Mouse (Mus musculus) induced T-regulatory cell, adult 2 months (primary cell): ENCODE data around the gene Camta2.
A peak's percentile ranks its signal among the peaks of the same experiment; 100 is the strongest.

Experiments used
- DNase-seq: peaks from one replicate; pipeline ENCODE4 v3.0.0-alpha.2; 2012; ENCODE audit warnings: low read depth

Gene Camta2

DNA sequence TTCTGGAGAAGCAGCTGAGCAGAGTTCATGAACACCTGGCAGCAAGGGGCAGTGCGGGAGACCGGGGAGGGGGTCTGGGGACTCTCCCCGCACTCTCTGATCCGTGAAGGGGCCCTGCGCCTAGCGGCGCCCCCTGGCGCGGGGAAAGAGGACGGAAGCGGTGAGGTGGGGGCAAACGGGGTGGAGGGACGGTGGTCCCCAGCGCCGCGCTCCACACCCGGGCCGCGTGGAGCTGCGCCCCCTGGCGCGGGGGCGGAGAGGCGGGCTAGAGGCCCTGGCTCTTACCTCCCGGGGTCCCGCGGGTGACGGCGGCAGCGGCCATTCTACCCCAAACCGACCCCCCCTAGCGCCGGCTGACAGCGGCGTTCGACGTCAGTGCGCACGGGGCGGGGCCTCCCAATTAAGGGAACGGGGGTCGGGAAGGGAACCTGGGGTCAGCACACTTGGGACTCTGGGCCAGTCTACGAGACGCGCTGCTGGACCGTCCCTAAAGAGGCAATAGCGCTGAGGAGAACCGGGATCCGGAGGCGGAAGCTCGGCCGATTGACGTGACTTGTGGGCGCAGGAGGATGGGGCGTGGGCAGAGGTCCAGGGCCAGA, at the start of gene Camta2:
TSS of gene Camta2 (minus strand) at position 505 of the 599 bp plus-strand sequence.
- DNase-seq: peak; percentile 87

DNA sequence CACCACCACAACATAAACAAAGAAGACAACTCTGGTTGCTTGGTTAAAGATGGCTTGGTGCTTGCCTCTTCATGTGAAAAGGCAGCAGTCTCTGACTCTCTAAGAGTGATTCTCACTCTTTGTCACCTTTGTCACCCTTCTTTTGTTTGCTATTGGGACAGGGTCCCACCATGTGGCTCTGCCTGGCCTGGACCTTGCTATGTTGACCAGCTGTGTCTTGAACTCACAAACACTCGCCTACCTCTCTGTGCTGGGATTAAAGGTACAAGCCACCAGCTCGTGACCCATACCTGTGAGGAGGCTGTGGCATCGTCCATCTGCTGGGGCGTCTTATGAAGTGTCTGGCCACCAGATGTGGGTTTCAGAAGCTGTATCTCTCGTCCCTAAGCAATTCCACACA, 45.4 kb upstream of the Camta2 start:
- no peak for DNase-seq

DNA sequence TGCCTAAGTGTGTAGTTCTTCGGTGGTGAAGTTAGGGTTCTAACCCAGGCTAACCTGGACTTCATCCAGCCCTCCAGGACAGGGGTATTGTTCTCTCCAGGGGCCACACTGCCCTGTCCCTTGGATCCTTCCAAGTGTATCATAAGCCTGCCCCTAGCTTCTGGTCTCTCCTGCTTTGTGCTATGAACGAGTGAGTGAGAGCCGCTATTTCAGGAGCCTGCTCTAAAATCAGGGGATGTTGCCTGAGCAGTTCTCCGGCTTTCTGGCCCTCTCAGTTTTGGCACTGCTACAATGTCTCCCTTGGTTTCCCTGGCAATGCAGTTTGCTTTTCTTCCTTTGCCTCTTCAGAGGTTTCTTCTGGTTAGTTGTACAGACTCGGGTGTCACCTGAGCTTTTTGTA, 43.3 kb upstream of the Camta2 start:
- no peak for DNase-seq

DNA sequence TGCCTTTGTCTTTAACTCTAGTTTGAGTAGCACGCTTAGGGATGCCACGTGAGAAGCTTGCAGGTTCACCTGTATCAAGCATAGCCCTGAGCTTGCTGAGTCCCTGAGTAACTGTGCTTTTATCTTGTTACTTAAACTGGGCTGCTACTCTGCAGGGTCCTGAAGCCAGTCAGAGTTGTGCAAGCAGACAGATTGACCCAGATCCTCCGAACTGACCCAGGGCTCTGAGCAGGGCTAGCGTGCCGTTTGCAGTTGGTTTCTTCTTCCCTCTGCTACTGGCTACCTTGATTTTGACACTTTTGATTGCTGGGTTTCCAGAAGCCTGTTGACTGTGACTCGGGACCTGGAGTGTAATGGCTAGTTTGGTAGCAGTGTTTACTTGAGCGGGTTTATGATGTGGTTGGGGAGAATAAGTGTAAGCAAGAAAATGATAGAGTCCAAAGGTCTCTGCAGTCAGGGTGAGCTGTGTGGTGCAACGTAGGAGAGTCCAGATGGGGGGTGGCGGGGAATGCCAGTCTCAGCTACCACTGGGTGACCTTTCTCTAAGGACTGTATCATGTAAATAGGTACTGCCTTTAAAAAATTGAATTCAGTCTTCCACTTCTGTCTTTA, 42.6 kb upstream of the Camta2 start:
- DNase-seq: no peak

DNA sequence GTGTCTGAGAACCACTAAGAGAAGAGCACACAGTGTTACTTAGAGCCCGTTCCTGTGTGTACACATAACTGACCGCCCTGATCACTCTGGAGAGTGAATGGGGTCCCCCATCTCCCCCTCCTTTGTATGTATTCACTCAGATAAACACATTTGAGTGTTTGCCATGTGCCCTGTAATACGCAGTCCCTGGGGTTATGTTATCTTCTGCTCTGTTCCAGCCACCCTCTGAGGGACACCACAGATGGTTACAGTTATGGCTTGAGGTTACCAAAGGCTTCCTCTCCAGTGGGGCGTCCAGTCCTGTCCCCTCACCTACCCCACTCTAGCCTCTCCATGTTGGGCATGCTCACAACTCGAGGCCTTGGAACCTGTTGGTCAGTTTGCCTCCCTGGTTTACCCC, 39.5 kb upstream of the Camta2 start:
- DNase-seq: no peak

DNA sequence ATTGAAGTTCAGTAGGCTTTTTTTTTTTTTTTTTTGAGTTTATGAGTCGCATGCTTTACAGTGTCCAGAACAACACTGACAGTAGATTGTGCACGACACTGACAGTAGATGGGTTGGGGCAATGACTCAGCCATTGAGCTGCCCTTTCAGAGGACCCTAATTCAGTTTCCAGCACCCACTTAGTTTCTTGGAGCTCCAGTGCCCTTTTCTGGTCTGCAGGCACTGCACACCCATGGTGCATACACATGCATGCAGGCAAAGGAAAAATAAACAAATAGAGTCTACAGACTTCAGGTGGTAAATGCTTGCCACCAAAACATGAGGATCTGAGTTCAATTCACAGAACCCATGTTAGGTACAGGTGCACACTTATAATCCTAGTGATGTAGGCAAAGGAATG, 38.7 kb upstream of the Camta2 start:
- no peak for DNase-seq

DNA sequence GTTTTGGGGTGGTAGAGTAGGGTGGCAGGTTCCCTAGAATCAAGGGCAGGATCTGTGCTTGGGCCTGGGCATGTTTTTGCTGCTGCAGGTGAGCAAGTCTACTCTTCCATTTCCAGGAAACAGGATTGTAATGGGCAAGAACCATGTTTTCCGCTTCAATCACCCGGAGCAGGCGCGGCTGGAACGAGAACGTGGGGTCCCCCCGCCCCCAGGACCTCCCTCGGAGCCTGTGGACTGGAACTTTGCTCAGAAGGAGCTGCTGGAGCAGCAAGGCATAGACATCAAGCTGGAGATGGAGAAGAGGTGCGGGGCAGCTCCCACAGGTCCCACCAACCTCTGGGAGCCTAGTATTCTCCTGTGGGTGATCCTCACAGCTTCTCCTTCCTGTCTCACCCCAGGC, 36.8 kb upstream of the Camta2 start:
- no peak for DNase-seq

DNA sequence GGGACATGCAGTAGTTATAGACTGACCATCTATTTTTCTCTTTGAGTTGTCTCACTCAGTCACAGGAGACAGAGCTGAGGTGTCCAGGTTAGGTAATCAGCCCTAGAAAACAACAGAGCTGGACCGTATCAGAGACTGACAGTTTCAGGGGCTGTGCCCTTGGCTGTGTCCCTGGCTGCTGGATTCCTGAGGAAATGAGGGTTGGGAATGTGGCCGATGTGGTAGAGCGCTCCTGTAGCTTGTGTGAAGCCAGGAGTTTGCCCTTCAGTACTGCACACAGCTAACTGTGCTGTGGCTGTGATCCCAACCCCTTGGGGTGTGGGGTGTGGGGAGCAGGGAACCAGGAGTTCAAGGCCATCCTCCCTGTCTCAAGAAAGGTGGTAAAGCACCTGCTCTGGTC, 33.2 kb upstream of the Camta2 start:
- no peak for DNase-seq

DNA sequence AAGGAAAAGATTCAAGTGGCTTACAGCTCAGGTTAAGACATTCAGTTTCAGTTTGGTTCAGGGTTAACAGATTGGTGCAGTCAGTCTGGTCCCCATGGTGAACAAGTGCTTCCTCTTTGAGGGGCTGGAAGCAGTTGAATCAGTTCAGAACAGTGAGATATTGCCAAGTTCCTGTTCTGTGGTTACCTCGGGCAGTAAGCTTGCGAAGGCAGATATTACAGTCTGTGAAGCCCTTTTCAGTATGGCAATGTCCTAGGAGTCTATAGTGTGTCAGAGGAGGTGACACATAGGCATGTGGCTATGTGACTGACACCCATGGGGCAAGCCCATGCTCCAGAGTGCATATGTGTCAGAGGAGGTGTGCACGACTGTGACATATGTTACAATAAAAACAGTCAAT, 32.7 kb upstream of the Camta2 start:
- peak; percentile 21 for DNase-seq

DNA sequence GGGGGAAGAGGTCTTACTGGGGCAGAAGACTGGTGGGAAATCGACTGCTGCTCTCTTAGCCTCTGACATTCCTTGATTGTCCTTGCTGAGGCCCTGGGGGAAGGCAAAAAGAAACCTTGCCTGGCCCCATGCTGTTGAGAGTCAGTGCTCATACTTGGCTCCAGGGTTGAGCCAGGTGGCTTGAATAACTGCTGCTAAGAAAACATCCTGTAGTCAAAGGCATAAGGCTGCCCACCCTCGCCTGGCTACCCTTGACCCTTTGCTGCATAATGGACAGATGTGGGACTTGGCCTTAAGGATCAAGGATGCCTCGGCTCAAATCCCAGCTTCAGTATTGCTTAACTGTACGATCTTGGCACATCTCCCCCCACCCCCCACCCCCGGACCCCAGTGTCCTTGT, 30.6 kb upstream of the Camta2 start:
- no peak for DNase-seq

DNA sequence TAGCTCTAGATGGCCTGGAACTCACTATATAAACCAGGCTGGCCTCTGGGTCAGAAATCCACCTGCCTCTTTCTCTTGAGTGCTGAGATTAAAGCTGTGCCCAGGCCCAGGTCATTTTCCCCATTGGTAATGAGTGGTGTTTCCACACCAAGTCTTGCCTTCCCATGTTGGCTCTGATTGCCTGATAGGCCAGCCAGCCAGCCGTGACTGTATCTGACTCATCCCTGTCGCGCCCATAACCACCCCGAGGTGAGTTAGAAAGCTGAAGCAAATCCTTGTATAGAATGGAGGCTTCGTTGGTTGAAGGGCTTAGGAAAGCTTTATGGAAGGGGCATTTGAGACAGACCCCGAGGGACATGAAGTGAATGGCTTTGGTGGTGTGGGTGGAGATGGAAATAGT, 27.9 kb upstream of the Camta2 start:
- no peak for DNase-seq

DNA sequence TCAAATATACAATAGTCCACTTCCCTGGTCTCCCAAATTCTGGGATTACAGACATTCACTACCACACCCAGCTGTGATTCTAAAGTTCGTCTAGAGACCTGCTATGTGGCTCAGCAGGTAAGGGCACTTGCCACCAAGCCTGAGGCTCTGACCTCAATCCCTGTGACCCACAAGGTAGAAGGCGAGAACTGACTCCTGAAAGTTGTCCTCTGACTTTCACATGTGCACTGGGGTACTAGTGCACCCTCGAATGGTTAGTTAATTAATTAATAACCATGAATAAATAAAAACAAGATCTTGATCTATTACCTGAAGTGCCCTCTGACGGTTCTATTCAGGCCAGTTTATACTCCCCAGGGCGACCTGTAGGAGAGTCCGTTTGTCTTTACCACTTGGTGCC, 25.3 kb upstream of the Camta2 start:
- DNase-seq: no peak

DNA sequence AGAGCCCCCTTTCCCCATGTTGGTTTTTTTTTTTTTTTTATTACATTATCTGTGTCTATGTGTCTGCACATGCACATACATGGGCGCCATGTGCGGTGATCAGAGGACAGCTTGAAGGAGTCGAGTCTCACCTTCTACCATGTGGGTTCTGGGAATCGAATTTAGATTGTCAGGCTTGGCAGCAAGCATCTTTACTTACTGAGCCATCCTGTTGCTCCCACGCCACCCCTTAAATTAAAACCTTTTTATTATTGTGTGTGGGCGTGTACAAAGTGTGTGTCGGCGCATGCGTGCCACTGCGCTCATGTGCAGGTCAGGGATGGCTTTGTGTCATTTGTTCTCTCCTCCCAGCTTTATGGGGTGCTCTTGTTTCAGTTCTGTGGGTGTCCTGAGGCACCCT, 23.1 kb upstream of the Camta2 start:
- DNase-seq: no peak

DNA sequence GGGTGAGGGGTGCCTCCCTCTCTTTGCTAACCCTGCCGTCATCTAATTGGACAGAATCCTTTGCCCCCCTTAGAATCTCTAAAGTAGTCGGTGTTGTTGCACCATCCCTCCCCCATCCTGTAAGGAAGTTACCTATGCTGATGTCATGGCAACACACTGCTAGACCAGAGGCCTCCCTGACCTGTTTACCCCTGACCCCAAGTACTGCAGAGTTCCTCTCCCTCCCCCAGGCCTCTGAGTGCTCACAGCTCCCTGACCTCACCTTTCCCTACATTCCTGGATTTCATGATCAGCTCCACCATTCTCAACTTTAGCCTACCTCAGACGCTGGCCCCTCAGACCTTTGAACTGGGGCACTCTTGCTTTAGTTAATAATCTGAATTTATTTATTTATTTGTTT, 18.2 kb upstream of the Camta2 start:
- no peak for DNase-seq

DNA sequence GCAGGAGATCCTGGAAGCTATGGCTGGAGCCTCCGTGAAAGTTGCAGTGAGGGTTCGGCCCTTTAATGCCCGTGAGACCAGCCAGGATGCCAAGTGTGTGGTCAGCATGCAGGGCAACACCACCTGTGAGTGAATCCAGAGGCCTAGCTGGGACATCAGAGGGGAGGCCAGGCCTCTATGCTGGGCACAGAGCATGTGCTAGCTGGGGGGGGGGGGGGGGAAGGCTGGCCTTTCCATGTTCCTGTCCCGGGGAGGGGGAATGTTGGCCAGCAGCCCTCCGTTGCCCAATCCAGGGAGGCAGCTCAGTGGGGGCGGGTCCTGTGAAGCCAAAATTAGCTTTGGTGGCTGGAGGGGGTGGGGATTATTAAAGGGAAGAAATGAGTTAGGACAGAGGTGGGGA, 14.9 kb upstream of the Camta2 start:
- DNase-seq: no peak

DNA sequence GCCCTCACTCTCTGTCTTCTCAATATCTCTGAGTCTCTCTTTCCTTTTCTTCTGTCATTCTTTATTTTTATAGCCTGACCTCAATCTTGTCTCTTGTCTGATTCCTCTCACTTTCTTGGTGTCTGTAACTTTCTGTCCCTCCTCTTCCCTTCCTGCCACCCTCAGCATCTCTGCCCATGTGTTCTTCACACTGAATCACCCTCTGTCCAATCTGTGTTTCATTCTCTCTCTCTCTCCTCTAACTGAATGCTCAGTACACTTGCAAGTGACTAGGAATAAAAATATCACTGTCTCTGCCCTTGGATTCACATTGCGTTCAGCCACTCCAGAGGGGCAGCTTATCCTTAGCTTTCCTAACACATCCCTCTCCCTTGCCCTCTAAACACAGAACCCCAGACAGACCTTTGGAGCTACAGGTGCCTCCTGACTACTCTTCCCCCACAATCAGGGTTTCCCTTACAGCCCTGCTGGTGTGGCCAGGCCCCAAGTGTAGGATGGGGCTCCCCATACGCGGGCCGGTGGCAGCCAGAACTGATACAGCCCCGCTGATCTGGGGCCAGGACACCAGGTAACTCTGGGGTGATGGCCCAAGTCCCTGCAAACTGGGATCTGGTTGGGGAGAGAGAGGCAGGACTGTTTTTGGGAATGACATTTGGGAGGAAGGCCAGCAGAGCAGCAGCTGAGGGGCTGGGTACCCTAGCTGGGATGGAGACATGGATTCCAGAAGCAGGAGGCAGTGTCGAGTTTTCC, 14.3 kb upstream of the Camta2 start:
- DNase-seq: no peak

DNA sequence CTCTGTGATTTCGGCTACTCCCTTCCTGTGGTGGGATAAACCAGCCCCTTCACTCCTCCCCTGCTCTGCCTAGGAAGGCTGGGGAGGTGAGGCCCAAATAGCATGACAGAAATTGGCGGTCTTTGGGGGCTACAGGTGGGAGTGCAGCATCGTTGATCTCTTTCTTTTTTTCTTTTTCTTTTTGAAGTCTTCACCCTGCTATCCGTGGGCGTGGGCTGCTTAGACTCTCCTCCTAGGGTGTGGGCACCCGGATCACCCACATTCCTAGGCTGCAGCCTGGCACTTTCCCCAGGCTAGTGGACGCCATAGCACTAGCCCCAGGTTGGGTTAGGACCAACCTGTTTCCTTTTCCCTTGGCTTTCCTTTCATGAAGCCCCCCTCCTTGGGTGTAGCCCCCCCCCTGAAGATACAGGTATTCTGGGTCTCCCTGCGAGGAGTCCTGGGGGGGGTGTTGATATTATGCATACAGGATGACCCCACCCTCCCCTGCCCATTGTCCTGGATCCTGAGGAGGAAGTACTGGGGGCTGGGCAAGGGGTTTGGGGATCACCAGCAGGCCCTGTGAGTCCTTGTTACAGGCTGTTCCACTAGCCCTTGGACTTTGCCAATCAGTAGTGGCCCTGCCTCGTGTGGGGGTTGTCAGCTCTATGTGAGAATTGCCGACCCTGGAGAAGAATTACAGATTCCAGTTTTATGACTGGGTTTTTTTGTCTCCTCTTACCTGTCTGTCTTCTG, 13.5 kb upstream of the Camta2 start:
- no peak for DNase-seq

DNA sequence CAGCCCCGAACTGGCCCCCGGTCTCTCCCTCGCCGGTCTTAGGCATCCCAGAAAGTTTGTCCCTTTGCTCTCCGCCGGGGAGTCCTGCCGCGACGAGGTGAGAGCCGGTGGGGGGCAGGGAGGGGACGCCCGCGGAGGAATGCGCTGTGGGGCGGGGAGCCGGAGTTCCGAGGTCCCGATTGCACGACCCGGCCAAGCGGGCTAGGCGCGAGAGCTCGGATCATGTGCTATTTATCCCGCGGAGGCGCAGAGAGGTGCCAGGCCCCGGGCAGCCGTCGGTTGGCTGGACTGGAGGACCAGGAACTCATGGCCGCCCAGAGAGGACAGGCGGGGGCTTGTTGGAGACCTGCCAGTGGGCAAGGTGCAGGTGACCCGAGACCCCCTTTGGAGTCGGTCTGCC, 12.7 kb upstream of the Camta2 start:
- DNase-seq: peak; percentile 72

DNA sequence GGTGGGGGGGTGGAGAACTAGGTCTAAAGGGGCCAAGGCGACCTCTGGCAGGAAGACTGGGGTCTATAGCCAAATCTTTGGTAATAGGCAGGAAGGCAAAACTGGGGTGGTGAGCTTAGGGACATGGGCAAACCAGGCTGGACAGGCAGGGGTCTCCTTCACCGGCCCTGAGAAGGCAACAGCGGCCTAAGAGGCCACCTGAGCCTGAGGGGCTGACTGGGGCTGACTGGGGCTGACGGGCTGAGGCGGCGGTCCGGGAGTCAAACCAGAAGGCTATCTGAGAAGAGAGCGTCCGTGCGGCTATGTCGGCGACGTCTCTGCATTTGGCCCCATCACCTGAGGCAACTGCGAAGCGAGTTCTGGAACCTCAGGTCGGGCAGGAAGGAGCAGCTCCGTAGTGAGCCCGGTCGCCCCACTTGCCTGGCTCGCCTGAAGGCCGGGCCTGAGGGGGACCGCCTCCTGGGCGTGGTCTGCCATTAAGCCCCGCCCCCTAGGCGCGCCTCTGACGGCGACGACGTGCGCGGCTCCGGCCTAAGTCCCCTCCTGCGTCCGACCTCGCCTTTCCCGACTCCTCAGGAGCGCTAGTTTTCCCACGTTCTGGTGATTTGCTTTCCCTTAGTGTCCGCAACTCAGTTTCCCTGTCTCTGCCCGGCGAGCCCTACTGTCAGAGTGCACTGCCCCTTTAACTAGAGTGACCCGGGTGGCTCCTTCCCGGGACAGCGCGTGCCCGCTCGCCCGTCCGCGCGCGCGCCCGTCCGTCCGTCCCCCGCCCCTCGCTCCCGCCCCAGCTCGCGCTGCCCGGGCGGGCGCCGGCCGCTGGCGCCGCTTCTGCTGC, 12.0 kb upstream of the Camta2 start, which contains the start of the genes Inca1 and Kif1c:
TSS of gene Inca1 (minus strand) at position 434 of the 835 bp plus-strand sequence.
TSS of gene Kif1c (plus strand) at position 827 of the 835 bp plus-strand sequence.
- peak; percentile 95 for DNase-seq

DNA sequence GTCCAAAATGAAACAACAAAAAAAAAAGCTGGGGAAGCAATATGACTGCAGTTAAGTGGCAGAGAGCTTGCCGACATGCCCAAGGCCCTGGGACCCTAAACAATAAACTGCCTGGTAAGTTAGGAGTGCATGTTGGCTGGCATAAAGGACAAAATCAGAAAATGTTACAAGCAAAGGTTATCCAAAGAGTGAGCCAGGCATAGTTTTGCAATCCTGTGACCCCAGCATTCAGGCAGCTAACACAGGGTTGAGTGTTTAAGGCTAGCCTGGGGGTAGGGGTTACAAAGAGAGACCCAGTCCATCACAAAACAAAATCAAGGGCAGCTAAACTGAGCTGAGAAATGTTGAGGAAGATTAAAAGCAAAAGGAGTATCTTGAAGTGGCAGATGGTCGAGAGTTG, 11.1 kb upstream of the Camta2 start:
- DNase-seq: no peak

DNA sequence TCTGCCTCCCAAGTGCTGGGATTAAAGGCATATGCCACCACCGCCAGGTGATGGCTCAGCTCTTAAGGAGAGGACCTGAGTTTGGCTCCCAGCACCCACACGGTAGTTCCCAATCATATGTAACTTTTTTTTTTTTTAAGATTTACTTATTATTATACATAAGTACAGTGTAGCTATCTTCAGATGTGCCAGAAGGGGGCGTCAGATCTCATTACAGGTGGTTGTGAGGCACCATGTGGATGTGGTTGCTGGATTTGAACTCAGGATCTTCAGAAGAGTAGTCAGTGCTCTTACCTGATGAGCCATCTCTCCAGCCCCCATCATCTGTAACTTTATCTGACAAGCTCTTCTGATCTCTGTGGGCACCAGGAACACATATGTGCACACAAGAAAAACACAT, 9.5 kb upstream of the Camta2 start:
- DNase-seq: peak; percentile 59

DNA sequence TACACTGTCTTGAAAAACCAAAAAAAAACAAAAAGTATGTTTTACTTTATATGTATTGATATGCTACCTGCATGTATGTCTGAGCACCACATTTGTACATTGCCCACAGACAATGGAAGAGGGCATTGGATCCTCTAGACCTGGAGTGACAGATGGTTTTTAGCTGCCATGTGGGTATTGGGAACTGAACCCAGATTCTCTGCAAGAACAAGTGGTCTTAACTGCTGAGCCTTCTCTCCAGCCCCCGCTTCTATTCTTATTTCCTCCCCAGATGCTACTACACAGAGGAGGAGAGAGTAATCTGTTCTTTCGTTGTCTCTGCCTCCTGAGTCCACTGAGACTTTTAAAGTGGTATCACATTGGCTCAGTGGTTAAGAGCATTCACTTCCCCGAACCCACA, 5.6 kb upstream of the Camta2 start:
- DNase-seq: no peak
